Mouse (Mus musculus): ENCODE results near the gene Prr5l.

DNA sequence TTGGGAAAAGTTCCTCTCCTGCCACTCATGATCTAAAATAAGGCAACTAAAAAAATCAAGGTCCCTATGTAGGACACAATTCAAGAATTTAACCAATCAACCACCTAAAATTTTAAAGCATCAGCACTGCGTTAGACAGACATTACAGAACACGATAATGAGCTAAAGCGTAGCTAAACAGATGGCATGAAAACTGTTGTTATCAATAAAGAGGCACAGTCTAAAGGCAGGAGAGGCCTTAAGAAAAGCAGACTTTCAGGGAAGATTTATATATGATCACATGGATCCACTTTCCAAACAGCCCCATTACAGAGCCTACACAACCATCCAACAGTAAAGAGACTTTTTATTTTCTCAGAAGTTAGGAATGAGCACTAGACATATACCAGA, 217.1 kb downstream of the Prr5l start:
- no peak for TF ChIP-seq MYOG (IDR thresholded peaks at IDR 0.05; ENCODE audit: control insufficient read depth in 1 of 3, insufficient read depth in 1 of 3, insufficient read length in 2 of 3, low read depth in 2 of 3)
- no peak for TF ChIP-seq POLR2AphosphoS2 (IDR thresholded peaks at IDR 0.05; ENCODE audit: insufficient read length, low read depth)
- TF ChIP-seq USF1 (IDR thresholded peaks at IDR 0.05; ENCODE audit: low read depth): no peak
- TF ChIP-seq MAX (IDR thresholded peaks at IDR 0.05; ENCODE audit: low read depth): no peak
